Mouse (Mus musculus) kidney, postnatal 10 days (tissue): Measurements from ENCODE around the gene Gm13078.

ENCODE experiments used
- DNase-seq: peaks from one replicate; pipeline ENCODE4 v3.0.0; 2021; ENCODE audit warnings: mixed read lengths

The Gm13078 gene

GRCm38 (mm10) chr4:143719155-143719554, at the start of gene Gm13078:
Gene Gm13078 (plus strand): TSS chr4:143719455.
- no peak for DNase-seq

- DNase-seq = no peak
Observed at GRCm38 (mm10) chr4:143702611-143703010, 16.6 kb upstream of the Gm13078 start, which contains the start of gene Gm13089. Gene Gm13089 (minus strand): TSS chr4:143702711.
